Mouse (Mus musculus): ENCODE results near the gene Lcn2. TPM values are rescaled to one million over a fixed set of nuclear protein-coding genes. Genes with fewer than 3 reads are reported as not detected.

Gene Lcn2
- total and polyA plus RNA-seq, 2 experiments from 2014 or later = 1.1 to 2.0 TPM

DNA sequence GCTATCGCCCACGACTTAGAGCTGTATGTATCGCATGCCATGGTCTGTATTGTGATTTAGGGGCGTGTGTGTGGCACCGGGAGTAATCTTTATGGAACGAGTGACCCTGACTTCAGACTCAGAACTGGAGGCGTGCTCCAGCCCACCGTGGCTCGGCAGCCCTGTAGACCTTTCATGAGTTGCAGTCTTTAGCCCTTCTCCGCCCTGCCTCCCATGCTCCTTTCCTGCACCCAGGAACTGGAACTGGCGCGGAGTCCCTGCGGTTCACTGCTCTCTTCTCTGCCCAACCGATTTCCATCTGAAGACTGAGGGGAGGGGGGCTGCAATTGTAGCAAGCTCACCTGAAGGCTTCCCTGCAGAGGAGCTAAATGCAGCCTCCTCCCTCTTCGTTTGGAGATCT is 8.6 kb upstream of the Lcn2 start:
- DNase-seq (ENCODE audit: low spot score) (no peak), ATAC-seq (ENCODE audit: insufficient read depth, low read depth) (no peak)
- no peak for TF ChIP-seq EP300 (IDR thresholded peaks at IDR 0.05; ENCODE audit: low read depth)
- TF ChIP-seq CTCF (IDR thresholded peaks at IDR 0.05; ENCODE audit: low read depth) = no peak
- H3K9ac ChIP-seq (replicated peaks; ENCODE audit: low read depth, low read length) = peak overlapping the region; percentile 85
- H3K27me3 ChIP-seq (ENCODE audit: control insufficient read depth, insufficient read depth, low read length) = no peaks in the 10 kb centered on the region
- peak overlapping the region; percentile 96 for H3K27ac ChIP-seq (ENCODE audit: low read depth)
- H3K36me3 ChIP-seq (replicated peaks; ENCODE audit: control insufficient read depth, insufficient read depth, low read length) = peaks cover 23% of the 10 kb centered on the region
- H3K9me3 ChIP-seq (replicated peaks; ENCODE audit: control insufficient read depth, low read length) = no peaks in the 10 kb centered on the region
- peak overlapping the region; percentile 92 for H3K4me3 ChIP-seq (ENCODE audit: low read depth, low read length)
- under 1% methylated on average over 15 of the region's 15 CpGs for WGBS
- H3K4me1 ChIP-seq (ENCODE audit: control insufficient read depth, insufficient read depth) = peaks cover 6% of the 10 kb centered on the region; the same call in 1 of the 2 replicates
- peak overlapping the region; percentile 85 for H3K4me2 ChIP-seq (ENCODE audit: low read depth, low read length)

DNA sequence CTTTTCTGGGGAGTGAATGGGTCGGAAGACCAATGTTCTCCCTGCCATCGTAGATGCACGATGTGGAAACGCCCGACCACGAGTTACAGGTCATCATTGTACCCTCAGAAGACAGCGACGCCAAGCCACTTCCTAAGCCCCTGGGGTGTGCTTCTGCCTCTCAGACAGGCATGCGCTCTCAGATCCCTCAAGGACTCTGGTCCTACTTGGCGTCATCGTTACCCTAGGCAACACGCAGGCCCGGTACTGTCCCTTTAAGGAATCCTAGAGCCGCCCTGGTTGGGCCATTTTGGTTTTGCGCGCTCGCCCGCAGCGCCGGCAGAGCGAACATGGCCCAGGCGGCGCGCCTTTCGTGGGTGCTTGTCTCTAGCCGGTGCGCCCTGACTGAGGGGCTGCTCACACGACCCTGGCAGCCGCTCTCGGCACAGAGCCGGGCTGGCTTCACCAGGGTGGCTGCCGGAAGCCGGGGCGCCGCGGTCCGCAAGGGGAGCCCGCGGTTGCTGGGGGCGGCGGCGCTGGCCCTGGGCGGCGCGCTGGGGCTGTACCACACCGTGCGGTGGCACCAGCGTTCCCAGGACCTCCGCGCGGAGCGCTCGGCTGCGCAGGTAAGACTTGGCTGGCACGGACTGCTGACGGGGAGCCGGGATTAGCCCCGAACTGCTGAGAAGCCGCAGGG is 8.0 kb upstream of the Lcn2 start:
- DNase-seq (ENCODE audit: low spot score) = peak; percentile 94
- Histone ChIP-seq H3K36me3 (replicated peaks; ENCODE audit: control insufficient read depth, insufficient read depth, low read length) (peaks cover 17% of the 10 kb centered on the region), H3K4me1 (ENCODE audit: control insufficient read depth, insufficient read depth) (peaks cover 6% of the 10 kb centered on the region; the same call in 1 of the 2 replicates), H3K4me2 (ENCODE audit: low read depth, low read length) (peak overlapping the region; percentile 85), H3K27me3 (ENCODE audit: control insufficient read depth, insufficient read depth, low read length) (no peaks in the 10 kb centered on the region), H3K9ac (replicated peaks; ENCODE audit: low read depth, low read length) (peak overlapping the region; percentile 85), H3K27ac (ENCODE audit: low read depth) (peak overlapping the region; percentile 96), H3K4me3 (ENCODE audit: low read depth, low read length) (peak overlapping the region; percentile 92), H3K9me3 (replicated peaks; ENCODE audit: control insufficient read depth, low read length) (no peaks in the 10 kb centered on the region)
- TF ChIP-seq EP300 (IDR thresholded peaks at IDR 0.05; ENCODE audit: low read depth) (no peak), CTCF (IDR thresholded peaks at IDR 0.05; ENCODE audit: low read depth) (no peak)
- peak; percentile 94 for ATAC-seq (ENCODE audit: insufficient read depth, low read depth)
- under 1% methylated on average over 45 of the region's 59 CpGs for WGBS

DNA sequence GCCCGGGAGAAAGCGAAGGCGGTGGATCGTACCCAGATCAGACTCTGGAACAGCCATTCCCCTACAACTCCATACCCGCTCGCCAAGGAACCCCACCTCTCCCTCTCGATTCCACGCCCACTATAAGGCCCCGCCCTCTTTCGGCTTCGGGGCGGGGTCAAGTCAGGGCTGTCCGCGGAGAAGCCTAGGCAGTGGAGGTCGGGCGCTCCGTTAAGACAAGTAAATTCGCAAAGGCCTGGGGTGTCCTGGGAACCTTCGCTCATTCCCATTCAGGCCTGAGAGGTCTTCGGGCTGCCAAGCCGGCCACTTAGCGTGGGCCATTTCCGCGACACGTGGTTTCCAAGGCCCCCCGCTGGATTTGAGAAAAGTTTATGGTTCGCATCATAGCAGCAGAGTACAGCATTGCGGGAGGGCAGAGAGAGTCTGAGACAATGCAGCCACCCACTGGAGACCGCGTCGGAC is 7.5 kb upstream of the Lcn2 start, which contains the start of gene Ptges2:
Ptges2 (plus strand) TSS at position 413 of the 462 bp plus-strand sequence.
- H3K4me2 ChIP-seq (ENCODE audit: low read depth, low read length) = peak within 1 kb of the TSS; percentile 85
- peaks cover 6% of the 10 kb centered on the region; the same call in 1 of the 2 replicates for H3K4me1 ChIP-seq (ENCODE audit: control insufficient read depth, insufficient read depth)
- WGBS = 0% methylated on average over 31 of the region's 31 CpGs
- H3K27me3 ChIP-seq (ENCODE audit: control insufficient read depth, insufficient read depth, low read length) = no peaks in the 10 kb centered on the region
- H3K9ac ChIP-seq (replicated peaks; ENCODE audit: low read depth, low read length) = peak within 1 kb of the TSS; percentile 85
- H3K4me3 ChIP-seq (ENCODE audit: low read depth, low read length) = peak within 1 kb of the TSS; percentile 92
- TF ChIP-seq EP300 (IDR thresholded peaks at IDR 0.05; ENCODE audit: low read depth) (no peak; the same call in 1 of the 2 replicates), CTCF (IDR thresholded peaks at IDR 0.05; ENCODE audit: low read depth) (no peak)
- no peaks in the 10 kb centered on the region for H3K9me3 ChIP-seq (replicated peaks; ENCODE audit: control insufficient read depth, low read length)
- H3K36me3 ChIP-seq (replicated peaks; ENCODE audit: control insufficient read depth, insufficient read depth, low read length) = peaks cover 11% of the 10 kb centered on the region; the same call in 1 of the 2 replicates
- ATAC-seq (ENCODE audit: insufficient read depth, low read depth) (peak; percentile 86), DNase-seq (ENCODE audit: low spot score) (peak; percentile 90)
- H3K27ac ChIP-seq (ENCODE audit: low read depth) = peak within 1 kb of the TSS; percentile 96

DNA sequence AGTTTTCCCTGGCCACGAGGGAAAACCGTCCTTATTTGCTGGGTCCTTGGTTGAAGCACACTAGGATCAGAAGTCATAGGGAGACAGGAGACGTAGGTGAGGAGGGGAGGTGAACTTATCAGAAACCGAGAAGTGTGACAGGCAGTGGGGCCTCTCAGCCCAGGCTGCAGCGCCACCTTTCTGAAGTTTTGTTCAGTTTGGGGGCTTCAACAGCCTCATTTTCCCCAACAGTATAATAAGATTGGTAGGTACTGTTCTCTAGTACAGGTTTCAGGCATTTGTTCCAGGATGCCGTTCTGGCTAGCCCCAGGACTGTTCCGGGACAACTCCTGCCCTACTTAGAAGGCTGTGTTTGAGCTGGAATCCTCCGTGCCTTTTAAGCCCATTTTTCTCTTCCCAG is 6.9 kb upstream of the Lcn2 start:
- under 1% methylated on average over 8 of the region's 8 CpGs for WGBS
- ATAC-seq (ENCODE audit: insufficient read depth, low read depth) (no peak), DNase-seq (ENCODE audit: low spot score) (peak; percentile 33)
- Histone ChIP-seq H3K27me3 (ENCODE audit: control insufficient read depth, insufficient read depth, low read length) (no peaks in the 10 kb centered on the region), H3K27ac (ENCODE audit: low read depth) (peak overlapping the region; percentile 96), H3K9ac (replicated peaks; ENCODE audit: low read depth, low read length) (peak overlapping the region; percentile 85), H3K4me3 (ENCODE audit: low read depth, low read length) (peak overlapping the region; percentile 92), H3K36me3 (replicated peaks; ENCODE audit: control insufficient read depth, insufficient read depth, low read length) (peaks cover 6% of the 10 kb centered on the region; the same call in 1 of the 2 replicates), H3K4me2 (ENCODE audit: low read depth, low read length) (peak overlapping the region; percentile 85), H3K4me1 (ENCODE audit: control insufficient read depth, insufficient read depth) (peaks cover 6% of the 10 kb centered on the region; the same call in 1 of the 2 replicates), H3K9me3 (replicated peaks; ENCODE audit: control insufficient read depth, low read length) (no peaks in the 10 kb centered on the region)
- TF ChIP-seq EP300 (IDR thresholded peaks at IDR 0.05; ENCODE audit: low read depth) (no peak), CTCF (IDR thresholded peaks at IDR 0.05; ENCODE audit: low read depth) (peak; percentile 42)

DNA sequence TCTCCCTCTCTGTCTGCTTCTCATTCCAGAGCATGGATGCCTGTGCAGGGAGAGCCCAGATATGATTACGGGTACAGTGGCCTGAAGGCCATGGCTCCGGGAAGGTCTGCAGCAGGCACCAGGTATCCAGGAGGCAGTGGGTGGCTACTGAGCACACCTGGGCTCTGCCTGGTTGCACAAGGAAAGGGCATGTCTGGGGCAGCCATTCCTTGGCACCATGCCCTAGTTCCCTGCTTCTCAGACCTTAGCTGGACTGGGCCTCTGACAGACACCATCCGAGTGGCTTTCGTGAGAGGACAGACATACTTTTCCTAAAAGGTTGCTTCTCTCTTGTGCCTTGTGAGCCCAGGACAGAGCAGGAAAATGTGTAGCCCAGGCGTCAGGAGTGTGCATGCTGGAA is 4.0 kb upstream of the Lcn2 start:
- TF ChIP-seq CTCF (IDR thresholded peaks at IDR 0.05; ENCODE audit: low read depth) (no peak), EP300 (IDR thresholded peaks at IDR 0.05; ENCODE audit: low read depth) (no peak)
- WGBS = 46% methylated on average over 5 of the region's 5 CpGs
- Histone ChIP-seq H3K9me3 (replicated peaks; ENCODE audit: control insufficient read depth, low read length) (no peaks in the 10 kb centered on the region), H3K27ac (ENCODE audit: low read depth) (no peak overlapping the region), H3K4me1 (ENCODE audit: control insufficient read depth, insufficient read depth) (peaks cover 2% of the 10 kb centered on the region; the same call in 1 of the 2 replicates), H3K4me3 (ENCODE audit: low read depth, low read length) (no peak overlapping the region), H3K4me2 (ENCODE audit: low read depth, low read length) (no peak overlapping the region), H3K27me3 (ENCODE audit: control insufficient read depth, insufficient read depth, low read length) (no peaks in the 10 kb centered on the region), H3K36me3 (replicated peaks; ENCODE audit: control insufficient read depth, insufficient read depth, low read length) (no peaks in the 10 kb centered on the region), H3K9ac (replicated peaks; ENCODE audit: low read depth, low read length) (no peak overlapping the region)
- DNase-seq (ENCODE audit: low spot score) (no peak), ATAC-seq (ENCODE audit: insufficient read depth, low read depth) (no peak)
